Mouse (Mus musculus): Measurements from ENCODE around the gene Galntl6. TPM values are rescaled to one million over a fixed set of nuclear protein-coding genes. Genes with fewer than 3 reads are reported as not detected.

Galntl6 gene
- total RNA-seq (2017), result not detected in 2 replicates

DNA sequence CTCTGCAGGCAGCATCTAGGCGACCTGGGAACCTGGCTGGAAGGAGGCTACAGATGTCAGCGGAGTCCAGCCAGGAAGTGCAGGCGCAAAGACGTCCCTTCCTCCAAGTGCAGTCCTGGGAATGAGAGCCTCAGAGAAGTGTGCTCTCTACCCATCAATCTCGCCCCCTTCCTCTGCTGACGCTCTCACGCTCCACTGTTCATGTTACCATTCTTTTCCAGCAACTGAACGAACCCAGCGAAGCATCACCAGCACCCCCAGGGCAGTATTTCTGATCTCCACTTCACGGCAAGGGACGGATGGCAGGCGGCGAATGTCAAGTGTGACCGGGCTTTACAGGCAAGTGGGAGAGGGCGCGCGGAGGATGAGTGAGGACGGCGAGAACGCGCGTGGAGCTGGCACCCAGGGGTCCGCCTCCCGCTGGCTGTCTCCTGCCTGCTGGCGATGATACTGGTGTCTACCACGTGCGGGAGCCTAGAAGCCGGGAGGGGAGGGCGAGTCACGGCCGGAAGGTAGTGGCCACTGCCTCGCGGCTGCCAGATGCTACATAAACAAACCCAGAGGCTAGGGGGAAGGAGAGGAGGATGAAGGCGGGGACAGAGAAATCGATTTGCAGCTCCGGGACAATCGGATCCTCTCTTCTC is at the start of gene Galntl6:
Gene Galntl6 (minus strand): TSS at position 445 of the 644 bp plus-strand sequence.
- ATAC-seq (replicated peaks; ENCODE audit: low read depth, poor library complexity, severe bottlenecking), result no peak

DNA sequence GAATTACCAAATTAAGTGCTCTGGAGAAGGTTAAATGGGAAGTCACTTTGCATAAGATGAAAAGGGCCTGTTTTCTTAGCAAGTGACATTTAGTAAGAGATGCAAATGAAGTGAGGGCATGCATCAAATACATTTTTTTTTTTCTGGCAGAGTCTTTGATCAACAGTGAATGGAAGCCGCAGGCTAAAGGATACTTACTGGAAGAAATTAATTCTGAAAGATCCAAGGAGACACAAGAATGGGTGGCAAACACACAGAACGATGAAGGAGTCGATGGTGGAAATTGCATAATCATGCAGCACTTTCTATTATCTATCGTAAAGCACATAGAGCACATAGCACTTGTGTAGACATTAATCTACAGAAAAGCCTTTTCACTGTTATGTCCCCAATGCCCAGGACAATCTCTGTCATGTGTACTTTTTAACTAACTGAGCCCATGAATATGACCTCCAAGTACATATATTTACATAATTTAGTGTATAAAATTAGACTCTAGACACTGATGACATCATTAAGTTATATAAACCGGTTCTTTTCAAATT is 44.8 kb upstream of the Galntl6 start:
- ATAC-seq (replicated peaks; ENCODE audit: low read depth, poor library complexity, severe bottlenecking), result no peak

DNA sequence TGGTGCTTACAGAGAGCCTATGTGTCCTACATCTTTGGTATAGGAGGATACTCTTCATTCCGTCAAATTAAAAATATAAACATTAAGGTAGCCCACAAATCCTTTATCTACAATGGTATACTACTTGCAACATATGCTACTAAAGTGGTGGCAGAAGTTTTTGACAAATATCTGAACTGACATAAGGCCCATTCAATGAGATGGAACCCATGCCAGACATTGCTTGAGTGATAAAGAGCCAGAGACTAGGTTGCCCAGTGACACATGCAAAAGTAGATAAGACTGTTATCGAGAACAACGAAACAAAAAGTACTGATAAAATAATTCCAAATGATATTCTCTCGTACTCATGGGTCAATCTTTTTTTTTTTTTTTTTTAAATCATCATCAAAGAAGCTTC is 31.3 kb upstream of the Galntl6 start:
- ATAC-seq (replicated peaks; ENCODE audit: low read depth, poor library complexity, severe bottlenecking), result no peak

DNA sequence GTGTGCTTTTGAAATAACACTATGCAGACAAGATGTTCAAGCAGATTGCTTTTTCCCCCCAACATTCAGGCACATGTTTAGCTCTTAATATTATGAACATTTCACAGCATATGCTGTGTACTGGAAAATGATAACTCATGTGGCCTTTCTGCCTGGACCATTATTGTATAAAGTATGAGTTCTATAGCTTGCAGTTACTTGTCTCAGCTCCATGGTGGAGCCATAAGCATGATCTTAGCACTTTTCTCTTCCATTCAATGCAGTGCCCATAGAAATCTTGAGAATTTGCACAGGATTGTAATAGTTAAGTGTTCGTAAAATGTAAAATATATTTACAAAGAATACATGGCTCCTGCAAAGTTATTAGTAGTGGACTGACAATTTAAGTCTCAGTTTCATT is 18.6 kb upstream of the Galntl6 start:
- ATAC-seq (replicated peaks; ENCODE audit: low read depth, poor library complexity, severe bottlenecking), result no peak

DNA sequence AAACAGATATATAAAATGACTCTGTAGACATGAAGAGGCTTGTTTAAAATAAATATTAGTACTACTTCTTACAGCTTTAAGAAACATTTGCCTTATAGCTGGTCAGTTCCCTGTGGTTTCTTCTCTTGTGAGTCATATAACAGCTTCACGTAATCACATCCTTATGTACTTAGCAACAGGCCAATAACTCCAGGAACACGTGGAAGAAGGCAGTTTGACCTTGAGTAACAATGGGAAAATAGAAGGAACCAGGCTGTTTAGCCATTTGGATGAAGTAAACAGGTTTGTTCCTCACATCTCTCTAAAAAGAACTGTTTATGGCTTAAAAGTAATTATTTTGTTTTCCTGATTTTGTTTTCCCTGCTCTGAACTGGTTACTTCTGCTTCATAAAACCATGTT is 2.7 kb upstream of the Galntl6 start:
- ATAC-seq (replicated peaks; ENCODE audit: low read depth, poor library complexity, severe bottlenecking), result no peak

DNA sequence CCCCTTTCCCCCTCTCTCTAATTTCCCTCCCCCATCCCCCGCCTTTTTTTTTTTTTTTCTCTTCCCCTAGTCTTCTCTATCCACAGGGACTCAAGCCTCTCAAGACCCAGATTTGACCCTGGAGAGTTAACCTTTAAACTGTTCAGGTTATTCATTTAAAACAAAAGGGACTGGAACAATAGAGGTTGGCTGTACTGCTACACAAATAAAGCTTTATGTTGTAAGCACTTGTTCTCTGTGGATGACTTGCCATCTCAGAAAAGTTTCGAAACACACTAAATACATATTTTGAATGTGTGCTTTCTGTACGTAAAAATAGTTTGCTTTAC is 1.2 kb upstream of the Galntl6 start:
- ATAC-seq (replicated peaks; ENCODE audit: low read depth, poor library complexity, severe bottlenecking), result no peak

DNA sequence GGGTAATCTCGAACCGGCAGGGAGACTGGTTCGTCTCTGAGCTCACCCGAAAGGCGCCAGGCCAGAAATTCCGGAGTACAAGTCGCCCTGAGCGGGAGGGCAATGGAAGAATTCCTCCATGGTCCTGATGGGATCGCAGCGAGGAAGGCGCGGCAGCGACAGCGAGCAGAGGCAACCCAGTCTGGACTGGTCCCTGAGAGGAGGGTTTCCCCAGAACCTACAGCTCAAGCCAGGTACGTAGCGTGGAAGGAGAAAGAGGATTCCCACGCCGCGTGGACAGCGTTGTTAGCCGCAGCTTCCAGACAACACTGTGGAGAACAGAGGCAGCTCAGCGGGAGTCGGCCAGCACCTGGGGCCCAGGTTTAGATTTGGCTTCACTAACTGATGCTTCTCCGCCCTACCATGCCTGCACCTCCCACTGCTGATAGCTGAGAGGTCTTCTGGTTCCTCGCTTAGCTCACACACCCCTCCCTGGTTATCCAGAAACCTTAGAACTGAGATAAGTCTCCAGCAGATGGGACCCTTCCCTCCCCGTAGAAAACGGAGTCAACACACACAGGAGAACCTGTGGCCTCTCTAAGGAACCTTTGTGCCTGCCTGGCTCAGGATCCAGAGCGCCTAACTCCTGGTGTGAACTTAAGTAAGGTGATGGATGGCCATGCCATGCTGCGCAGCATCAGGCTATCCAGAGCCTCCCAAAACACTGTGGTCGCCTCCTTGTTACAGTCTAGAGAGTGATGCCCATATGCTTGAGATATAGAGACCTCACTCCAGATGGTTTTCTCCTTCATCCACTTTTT is 600 bp upstream of the Galntl6 start:
- ATAC-seq (replicated peaks; ENCODE audit: low read depth, poor library complexity, severe bottlenecking), result no peak

DNA sequence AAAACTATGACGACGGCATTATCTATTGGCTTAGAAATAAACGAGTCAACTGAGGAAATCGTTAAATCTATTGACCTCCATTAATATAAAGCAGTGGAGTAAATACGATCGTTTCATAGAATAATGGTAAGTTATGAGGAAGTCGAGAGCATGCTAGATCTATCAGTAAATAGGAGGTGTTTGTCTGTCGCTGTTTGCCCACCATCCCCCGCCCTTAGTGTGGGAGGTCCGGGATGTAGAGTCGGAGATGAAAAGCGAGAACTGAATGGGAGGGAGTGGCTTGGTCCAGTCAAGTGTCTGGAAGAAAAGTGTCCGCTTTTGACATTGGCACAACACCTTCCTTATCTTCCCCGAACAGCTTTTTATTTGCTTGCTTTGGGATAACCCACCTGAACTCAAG is 763 bp downstream of the Galntl6 start, which contains the start of gene BC030500:
Gene BC030500 (plus strand): TSS at position 79 of the 400 bp plus-strand sequence.
- no peak for ATAC-seq (replicated peaks; ENCODE audit: low read depth, poor library complexity, severe bottlenecking)

DNA sequence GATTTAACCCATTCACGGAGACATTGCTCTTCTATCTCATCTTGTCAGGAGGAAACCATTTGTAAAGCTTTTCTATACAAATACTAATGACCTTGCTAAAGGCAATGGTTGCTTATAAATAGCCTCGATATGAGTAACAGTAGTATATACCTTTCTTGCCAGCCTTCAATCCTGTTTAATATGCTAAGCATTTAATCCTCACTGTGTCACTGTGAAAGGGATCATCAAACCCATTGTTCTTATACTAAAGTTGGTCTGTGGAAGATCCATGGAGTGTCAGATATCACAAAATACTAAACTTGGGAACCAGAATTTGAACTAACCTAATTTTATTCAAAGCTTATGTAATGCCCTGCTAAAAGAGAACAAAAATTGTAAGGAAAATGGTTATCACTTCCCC is 8.0 kb downstream of the Galntl6 start:
- ATAC-seq (replicated peaks; ENCODE audit: low read depth, poor library complexity, severe bottlenecking), result no peak

DNA sequence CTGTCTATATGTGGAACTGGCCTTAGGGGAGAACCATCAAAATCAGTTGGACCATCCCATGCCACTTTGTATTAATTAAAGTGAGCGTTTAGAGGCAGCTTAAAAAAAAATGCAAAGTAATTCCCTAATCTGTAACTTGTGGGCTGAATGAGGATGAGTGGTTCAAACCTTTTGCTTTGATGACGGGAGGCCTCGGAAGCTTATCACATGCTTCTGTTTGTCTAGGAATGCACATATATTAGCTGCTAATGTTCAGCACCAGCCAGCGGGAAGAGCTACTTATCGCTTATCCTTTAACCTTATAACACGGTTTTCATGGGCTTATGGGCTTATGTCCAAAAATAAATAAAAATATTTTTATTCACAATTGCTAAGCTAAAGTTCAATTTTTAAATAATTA is 16.5 kb downstream of the Galntl6 start:
- no peak for ATAC-seq (replicated peaks; ENCODE audit: low read depth, poor library complexity, severe bottlenecking)

DNA sequence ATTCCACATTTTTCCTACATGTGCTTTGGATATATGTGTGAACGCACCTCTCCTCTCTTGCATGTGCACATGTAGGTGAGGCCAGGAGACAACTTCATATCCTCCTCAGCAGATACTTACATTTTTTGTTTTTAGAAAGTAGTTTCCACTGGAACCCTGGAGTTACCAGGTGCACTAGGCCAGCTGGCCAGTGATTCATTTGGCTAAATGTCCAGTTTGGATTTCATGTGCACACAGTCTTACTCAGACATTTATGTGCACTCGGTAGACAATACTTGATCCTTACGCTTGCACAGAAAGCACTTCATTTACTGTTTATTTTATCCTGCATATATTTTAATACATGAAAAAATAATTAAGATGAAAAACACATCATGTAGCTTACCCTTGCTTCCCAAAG is 21.8 kb downstream of the Galntl6 start:
- ATAC-seq (replicated peaks; ENCODE audit: low read depth, poor library complexity, severe bottlenecking), result no peak

DNA sequence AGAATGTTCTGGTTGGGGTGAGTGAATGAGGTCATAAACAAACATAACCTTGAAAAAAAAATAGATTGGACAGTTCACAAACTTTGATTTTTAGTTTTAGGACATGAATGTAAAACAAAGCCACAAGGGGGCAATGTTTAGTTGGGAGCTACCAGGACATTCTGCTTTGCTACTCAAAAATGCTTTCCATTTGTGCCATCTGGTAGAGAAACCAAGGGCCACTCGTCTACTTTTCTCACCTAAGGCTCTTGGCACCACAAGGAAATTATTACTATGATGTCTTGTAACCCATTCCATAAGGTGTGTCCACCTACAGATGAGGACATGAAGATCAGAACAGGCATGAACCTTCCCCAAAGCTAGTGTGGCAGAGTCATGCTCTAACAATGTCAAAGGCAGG is 26.0 kb downstream of the Galntl6 start:
- no peak for ATAC-seq (replicated peaks; ENCODE audit: low read depth, poor library complexity, severe bottlenecking)

DNA sequence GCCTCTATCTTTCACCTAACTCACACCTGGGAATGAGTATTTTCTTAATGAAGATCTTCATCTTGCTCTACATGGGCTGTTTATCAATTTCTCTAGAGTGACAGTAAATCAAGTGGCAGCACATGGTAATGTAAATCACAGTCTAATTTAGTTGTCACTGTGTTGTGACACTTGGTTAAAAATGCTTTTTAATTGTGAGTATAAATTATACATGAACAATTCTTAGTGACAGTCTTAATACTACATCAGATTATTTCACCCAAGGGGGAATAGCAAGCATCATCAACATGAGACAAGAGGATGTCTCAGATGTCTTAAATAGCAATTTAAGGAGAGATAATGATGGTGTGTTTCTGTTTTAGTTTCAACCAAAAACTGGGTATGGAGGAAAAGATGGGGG is 88.1 kb downstream of the Galntl6 start:
- ATAC-seq (replicated peaks; ENCODE audit: low read depth, poor library complexity, severe bottlenecking), result no peak

DNA sequence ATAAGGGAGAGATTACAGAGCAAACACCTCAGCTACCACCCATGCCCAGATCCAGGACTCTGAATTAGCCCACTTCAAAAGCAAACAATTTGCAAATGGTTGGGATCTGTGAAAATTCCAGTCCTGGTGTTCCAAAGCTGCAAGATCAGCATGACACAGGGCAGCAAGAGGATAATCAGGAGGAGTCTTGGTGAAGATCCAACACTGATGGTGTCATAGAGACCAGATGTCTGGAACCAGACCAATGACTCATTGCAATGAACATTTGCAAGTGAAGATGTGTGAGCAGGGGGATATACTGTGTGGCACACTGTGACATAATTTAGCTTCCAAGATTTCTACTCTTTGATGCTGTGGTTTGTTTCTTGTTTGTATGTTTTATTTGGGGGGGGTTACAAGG is 107.2 kb downstream of the Galntl6 start:
- ATAC-seq (replicated peaks; ENCODE audit: low read depth, poor library complexity, severe bottlenecking), result no peak

DNA sequence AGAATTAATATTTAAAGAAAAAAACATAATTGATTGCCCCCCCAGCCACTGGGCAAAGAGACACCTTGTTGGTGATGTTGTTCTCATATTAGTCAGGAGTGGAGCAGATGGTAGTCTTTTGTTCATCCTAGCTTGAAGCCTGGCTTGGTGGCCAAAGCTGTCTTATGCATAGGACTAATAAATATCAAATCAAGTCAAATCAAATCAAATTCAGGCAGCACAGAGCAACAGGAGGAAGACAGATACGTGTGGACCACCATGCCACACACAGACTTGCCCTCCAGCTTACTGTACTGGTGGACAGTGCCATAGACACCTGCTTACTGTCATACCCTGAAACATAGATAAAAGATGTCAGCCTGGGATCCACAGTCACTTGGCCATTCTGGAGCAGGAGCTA is 110.6 kb downstream of the Galntl6 start:
- ATAC-seq (replicated peaks; ENCODE audit: low read depth, poor library complexity, severe bottlenecking), result no peak

DNA sequence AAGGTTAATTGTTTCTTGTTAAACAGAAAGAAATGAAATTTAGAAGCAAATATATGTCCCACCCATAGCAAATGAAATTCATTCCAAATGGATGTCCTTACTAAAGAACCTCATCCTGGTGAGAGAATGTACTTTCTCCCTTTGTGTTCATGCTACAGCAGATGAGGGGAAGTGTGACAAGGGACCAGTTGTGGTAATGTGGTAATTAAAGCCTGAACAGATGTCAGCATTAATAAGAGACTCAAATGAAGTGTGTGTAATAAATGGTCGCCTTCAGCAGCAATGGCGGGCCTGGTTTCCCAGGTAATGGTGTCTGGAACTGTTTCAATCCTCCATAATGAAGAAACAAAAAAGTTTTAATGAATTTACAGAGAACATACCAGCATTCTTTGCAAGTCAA is 158.7 kb downstream of the Galntl6 start:
- ATAC-seq (replicated peaks; ENCODE audit: low read depth, poor library complexity, severe bottlenecking), result no peak

DNA sequence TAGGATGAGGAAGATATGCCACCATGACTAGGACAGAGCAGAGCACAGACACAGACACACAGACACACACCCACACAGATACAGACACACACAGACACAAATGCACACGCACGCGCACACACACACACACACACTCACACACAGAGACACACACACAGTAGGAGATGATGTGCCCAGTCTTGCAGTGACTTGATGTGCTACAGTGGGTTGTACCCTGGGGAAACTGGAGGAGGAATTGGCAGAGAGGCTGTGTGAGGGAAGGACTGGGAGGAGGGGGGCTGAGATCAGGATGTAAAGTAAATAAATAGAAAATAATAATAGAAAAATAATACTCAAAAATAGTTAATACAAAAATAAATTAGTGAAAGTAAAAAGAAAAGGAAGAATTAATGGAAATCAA is 174.5 kb downstream of the Galntl6 start:
- no peak for ATAC-seq (replicated peaks; ENCODE audit: low read depth, poor library complexity, severe bottlenecking)

DNA sequence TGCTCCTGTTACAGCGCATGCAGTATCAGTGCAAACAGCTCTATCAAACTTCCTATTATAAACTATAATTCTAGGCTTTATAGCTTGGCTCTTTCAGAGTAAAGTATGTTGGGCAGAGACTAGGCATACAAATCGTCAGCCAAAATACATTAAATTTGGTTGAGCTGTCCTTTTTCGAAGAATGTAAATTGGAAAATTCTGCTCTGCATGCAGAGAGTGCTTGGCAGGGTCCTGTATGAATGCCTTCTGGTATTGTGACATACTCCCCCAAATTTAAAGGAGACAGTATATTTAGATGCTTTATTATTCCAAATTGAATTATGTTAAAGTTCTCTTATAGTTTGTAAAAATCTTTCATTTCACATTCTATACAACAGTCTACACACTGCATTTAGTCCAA is 220.7 kb downstream of the Galntl6 start:
- no peak for ATAC-seq (replicated peaks; ENCODE audit: low read depth, poor library complexity, severe bottlenecking)

DNA sequence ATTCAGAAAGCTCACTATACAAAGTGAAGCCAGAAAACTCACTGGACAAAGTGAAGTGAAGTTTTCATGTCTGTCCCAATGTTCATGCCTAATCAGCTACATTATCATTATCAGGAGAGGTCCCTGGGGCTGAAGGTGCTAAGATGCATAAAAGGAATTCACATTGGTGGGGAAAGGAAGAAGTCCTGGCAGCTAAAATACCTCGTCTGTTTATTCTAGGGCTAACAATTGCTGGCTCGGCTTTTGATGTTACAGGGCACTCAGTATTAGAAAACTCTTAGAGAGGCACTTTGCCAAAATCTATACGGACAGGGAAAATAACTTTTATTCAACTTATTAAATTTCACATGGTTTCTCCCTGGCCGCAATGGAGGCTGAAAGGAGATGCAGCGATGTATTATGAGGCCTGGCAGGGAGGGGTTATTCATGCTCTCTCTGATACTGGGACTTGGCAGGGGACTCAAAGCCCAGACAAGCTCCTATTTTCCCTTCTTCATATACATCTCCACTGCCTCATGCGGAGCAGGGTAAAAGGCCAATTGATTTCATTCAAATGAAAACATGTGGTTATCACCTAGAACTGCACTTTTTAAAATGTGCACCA is 234.5 kb downstream of the Galntl6 start:
- ATAC-seq (replicated peaks; ENCODE audit: low read depth, poor library complexity, severe bottlenecking), result no peak

DNA sequence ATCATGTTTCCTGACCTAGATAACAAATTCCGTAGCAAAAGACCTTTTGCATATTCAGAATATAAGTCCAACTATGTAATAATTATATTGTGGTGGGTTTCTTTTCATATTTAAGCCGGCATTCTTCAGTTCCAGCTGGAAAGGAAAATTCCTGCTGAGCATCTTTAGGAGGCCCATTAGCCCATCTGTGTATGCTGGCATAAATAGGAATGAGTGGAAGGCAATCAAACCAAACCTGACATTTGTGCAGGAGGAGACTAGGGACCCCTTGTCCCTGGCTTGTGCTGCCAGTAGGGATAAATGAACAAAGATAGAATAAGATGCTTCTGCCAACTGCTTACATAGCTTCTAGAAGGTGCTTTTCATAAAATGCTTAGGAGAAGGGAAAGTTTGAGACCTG is 243.4 kb downstream of the Galntl6 start:
- no peak for ATAC-seq (replicated peaks; ENCODE audit: low read depth, poor library complexity, severe bottlenecking)

DNA sequence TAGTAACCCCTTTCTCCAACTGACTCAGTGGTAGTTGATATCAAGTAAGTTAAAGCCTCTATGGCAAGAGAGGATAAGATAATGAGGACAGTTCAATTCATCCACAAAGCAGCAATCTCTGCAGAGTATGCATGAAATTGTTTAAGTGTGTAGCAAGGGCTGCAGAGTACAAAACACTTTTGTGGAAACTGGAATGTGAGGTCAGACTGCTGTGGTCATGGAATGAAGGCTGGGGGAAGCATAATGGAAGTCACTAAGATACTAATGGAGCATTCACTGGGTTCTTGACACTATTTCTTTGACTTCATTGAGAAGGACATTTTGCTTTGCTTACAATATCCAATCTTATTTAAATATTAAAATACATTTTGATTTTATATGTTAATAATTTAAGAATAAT is 252.4 kb downstream of the Galntl6 start:
- no peak for ATAC-seq (replicated peaks; ENCODE audit: low read depth, poor library complexity, severe bottlenecking)

Measured in common myeloid progenitor, adult 5-6 weeks (primary cell).